Mouse (Mus musculus) G1E (cell line): ENCODE data around the gene Lsg1. TPM values are rescaled to one million over a fixed set of nuclear protein-coding genes. Genes with fewer than 3 reads are reported as not detected.

Source experiments
- ATAC-seq: 2 replicates; pipeline ENCODE4 v1.8.0; 2016; ENCODE audit warnings: mild to moderate bottlenecking; ENCODE audit not compliant: insufficient number of reproducible peaks, poor library complexity, low FRiP score, severe bottlenecking; ENCODE audit errors: extremely low read depth
- DNase-seq: peaks from one replicate; pipeline ENCODE4 v3.0.0; 2012; ENCODE audit warnings: low spot score
- H3K27me3 ChIP-seq: 2 replicates; pipeline ENCODE4 v1.6.1; 2012; ENCODE audit warnings: mild to moderate bottlenecking, low read length, inconsistent platforms; ENCODE audit not compliant: insufficient read depth
- H3K36me3 ChIP-seq: replicated peaks from 2 replicates; pipeline ENCODE3; 2012; ENCODE audit warnings: mild to moderate bottlenecking, inconsistent platforms
- H3K4me1 ChIP-seq: 2 replicates; pipeline ENCODE4 v1.6.1; 2012; ENCODE audit warnings: low read depth, low read length, inconsistent platforms, mixed read lengths; ENCODE audit not compliant: insufficient read depth
- H3K4me3 ChIP-seq: 2 replicates; pipeline ENCODE4 v1.5.1; 2012; ENCODE audit warnings: low read depth, mild to moderate bottlenecking, inconsistent platforms, low read length, moderate library complexity, mixed read lengths
- H3K9me3 ChIP-seq: replicated peaks from 2 replicates; pipeline ENCODE4 v1.6.1; 2012; ENCODE audit warnings: inconsistent platforms
- CTCF ChIP-seq: IDR thresholded peaks from 2 replicates; pipeline ENCODE4 v1.5.1; 2012; ENCODE audit warnings: low read depth, low read length, inconsistent platforms, mixed read lengths
- GATA1 ChIP-seq: IDR thresholded peaks from 2 replicates; pipeline ENCODE4 v1.6.1; 2012; ENCODE audit warnings: borderline replicate concordance, low read length, inconsistent platforms, mixed read lengths
- GATA2 ChIP-seq: IDR thresholded peaks from 2 replicates; pipeline ENCODE4 v1.6.1; 2012; ENCODE audit warnings: low read depth, low read length, inconsistent platforms, borderline replicate concordance
- POLR2AphosphoS5 ChIP-seq: IDR thresholded peaks from 2 replicates; pipeline ENCODE4 v1.6.1; 2012; ENCODE audit warnings: low read depth, low read length, inconsistent platforms; ENCODE audit not compliant: insufficient replicate concordance
- TAL1 ChIP-seq: conservative IDR thresholded peaks from 2 replicates; pipeline ENCODE4 v1.6.1; 2012; ENCODE audit warnings: low read depth, low read length, inconsistent platforms, mixed read lengths
- polyA plus RNA-seq: library from polyadenylated mRNA; stranded (reverse); fragments of >175 nt; gene quantifications from 2 replicates; pipeline ENCODE4 v1.2.3, GENCODE M21; 2012
- total RNA-seq, 2 experiments: library from RNA; stranded (forward) in 1 of 2; stranded (reverse) in 1 of 2; fragments of 200-1000 nt in 1 of 2; fragments of >200 nt in 1 of 2; fragmentation: Nextera tagmentation in 1 of 2; gene quantifications; 2 replicates each; pipeline ENCODE4 v1.2.3; 2014 to 2017

The Lsg1 gene
- total and polyA plus RNA-seq, 3 experiments = 11.0 to 65.7 (median 59.5) TPM

- no peak overlapping the region for H3K4me3 ChIP-seq
- H3K36me3 ChIP-seq = peaks cover 80% of the 10 kb centered on the region
- H3K27me3 ChIP-seq = no peaks in the 10 kb centered on the region
- ATAC-seq (no peak), DNase-seq (no peak)
- H3K9me3 ChIP-seq = no peaks in the 10 kb centered on the region
- H3K4me1 ChIP-seq = peaks cover 42% of the 10 kb centered on the region
- no peak for TF ChIP-seq POLR2AphosphoS5
Observed at GRCm38 (mm10) chr16:30532929-30533328, 54.5 kb downstream of the Lsg1 start.

DNA sequence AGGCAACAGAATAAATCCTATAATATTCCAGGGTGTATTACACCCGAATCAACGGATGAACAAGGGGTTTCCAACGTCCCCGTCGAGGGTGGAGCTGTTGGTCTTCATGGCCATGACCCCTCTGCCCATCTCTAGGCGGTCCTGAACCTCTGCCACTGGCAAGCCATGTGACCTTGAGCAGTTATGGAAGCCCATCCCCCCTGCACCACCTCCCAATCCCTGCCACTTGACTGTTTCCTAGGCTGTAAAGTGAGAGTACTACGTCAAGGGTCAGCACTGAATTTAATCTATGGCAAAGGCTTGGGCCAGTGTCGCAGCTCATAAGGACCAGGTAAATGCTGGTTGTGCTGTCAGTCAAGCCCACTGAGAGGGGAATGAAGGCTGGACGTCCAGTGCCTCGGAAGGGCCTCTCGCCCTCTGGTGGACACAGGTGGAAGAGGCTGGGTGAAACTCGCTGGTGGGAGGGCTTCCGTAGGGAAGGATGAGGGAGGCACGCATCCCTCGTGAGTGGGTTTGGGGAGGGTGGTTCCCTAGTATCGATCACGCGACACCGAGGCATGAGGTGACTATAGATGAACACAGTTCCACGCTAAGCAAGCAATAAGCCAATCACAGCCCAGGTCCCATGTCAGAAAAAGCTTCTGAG is 55.5 kb downstream of the Lsg1 start:
- TF ChIP-seq TAL1 (no peak), CTCF (peak; percentile 89), GATA1 (no peak)
- H3K36me3 ChIP-seq = peaks cover 79% of the 10 kb centered on the region
- DNase-seq (peak; percentile 45), ATAC-seq (no peak; the same call in 1 of the 2 replicates)
- peaks cover 34% of the 10 kb centered on the region for H3K4me1 ChIP-seq
- H3K4me3 ChIP-seq = no peak overlapping the region
- no peaks in the 10 kb centered on the region for H3K9me3 ChIP-seq
- no peaks in the 10 kb centered on the region for H3K27me3 ChIP-seq

DNA sequence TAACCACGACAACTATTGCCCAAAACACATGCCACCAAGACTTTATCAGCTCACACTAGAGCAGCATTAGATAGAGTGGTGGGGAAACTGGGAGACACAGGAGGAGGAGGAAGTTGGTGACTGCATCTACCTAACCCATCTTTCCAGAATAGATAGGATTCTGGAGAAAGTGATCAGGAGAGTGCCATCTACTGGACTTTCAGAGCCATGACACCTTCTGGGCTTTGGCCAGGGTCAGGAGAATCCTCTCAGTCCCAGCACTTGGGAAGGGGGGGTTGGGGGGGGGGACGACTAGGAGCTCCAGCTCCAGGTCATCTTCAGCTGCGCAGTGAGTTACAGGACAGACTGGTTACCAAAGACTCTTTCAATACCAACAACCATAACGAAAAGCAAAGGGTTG is 56.6 kb downstream of the Lsg1 start:
- no peak for TF ChIP-seq GATA2
- peak; percentile 51 for TF ChIP-seq CTCF
- Histone ChIP-seq H3K4me1 (peaks cover 29% of the 10 kb centered on the region), H3K27me3 (no peaks in the 10 kb centered on the region), H3K9me3 (no peaks in the 10 kb centered on the region), H3K36me3 (peaks cover 85% of the 10 kb centered on the region), H3K4me3 (no peak overlapping the region)
- DNase-seq (peak; percentile 32), ATAC-seq (no peak)

- H3K4me1 ChIP-seq = peaks cover 19% of the 10 kb centered on the region
- H3K4me3 ChIP-seq = no peak overlapping the region
- DNase-seq = no peak
- H3K36me3 ChIP-seq = peaks cover 93% of the 10 kb centered on the region
- H3K27me3 ChIP-seq = no peaks in the 10 kb centered on the region
- ATAC-seq = no peak
- H3K9me3 ChIP-seq = no peaks in the 10 kb centered on the region
- no peak for TF ChIP-seq GATA2
- TF ChIP-seq POLR2AphosphoS5 = no peak
- no peak for TF ChIP-seq CTCF
- no peak for TF ChIP-seq GATA1
- TF ChIP-seq TAL1 = no peak
Observed at GRCm38 (mm10) chr16:30528386-30528785, 59.0 kb downstream of the Lsg1 start.

- no peak overlapping the region for H3K4me3 ChIP-seq
- DNase-seq (no peak), ATAC-seq (no peak)
- no peaks in the 10 kb centered on the region for H3K27me3 ChIP-seq
- no peaks in the 10 kb centered on the region for H3K9me3 ChIP-seq
- TF ChIP-seq TAL1 = no peak
- no peak for TF ChIP-seq POLR2AphosphoS5
- no peak for TF ChIP-seq GATA2
- no peak for TF ChIP-seq CTCF
- no peak for TF ChIP-seq GATA1
- H3K4me1 ChIP-seq = peaks cover 17% of the 10 kb centered on the region
- peaks cover 94% of the 10 kb centered on the region for H3K36me3 ChIP-seq
Observed at GRCm38 (mm10) chr16:30527889-30528288, 59.5 kb downstream of the Lsg1 start.

GRCm38 (mm10) chr16:30525756-30526155 is 61.6 kb downstream of the Lsg1 start:
- ATAC-seq (no peak), DNase-seq (no peak)
- H3K4me3 ChIP-seq = no peak overlapping the region
- H3K27me3 ChIP-seq = no peaks in the 10 kb centered on the region
- peaks cover 94% of the 10 kb centered on the region for H3K36me3 ChIP-seq
- peaks cover 8% of the 10 kb centered on the region for H3K4me1 ChIP-seq
- H3K9me3 ChIP-seq = no peaks in the 10 kb centered on the region
- no peak for TF ChIP-seq TAL1
- no peak for TF ChIP-seq GATA2

DNA sequence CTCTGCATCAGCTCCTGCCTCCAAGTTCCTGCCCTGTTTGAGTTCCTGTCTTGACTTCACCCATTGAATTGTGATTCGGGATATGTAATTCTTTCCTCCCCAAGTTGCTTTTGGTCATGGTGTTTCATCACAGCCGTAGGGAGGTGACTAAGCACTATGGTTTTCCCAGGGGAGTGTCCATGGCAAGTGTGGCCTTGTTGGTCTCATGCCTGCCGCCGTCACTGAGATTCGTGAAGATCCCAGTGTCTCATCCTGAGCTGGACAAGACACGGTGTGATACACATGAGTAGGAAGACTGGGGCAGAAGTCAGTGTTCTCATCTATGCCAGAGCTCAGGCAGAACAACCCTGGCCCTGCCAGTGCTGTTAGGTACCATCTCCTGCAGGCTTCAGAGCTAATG is 62.9 kb downstream of the Lsg1 start:
- peaks cover 88% of the 10 kb centered on the region for H3K36me3 ChIP-seq
- no peak overlapping the region for H3K4me3 ChIP-seq
- ATAC-seq (no peak), DNase-seq (no peak)
- no peaks in the 10 kb centered on the region for H3K27me3 ChIP-seq
- H3K4me1 ChIP-seq = peaks cover 11% of the 10 kb centered on the region
- H3K9me3 ChIP-seq = no peaks in the 10 kb centered on the region
- TF ChIP-seq POLR2AphosphoS5 (no peak), GATA2 (no peak), CTCF (no peak), TAL1 (no peak), GATA1 (no peak)
